Mouse (Mus musculus) liver, embryonic 16.5 days (tissue): ENCODE data around the gene Gm45753. TPM values are rescaled to one million over a fixed set of nuclear protein-coding genes. Genes with fewer than 3 reads are reported as not detected.

Experiments used
- ATAC-seq: fragments of 200-750 bp; cut with Nextera tagmentation; 2 replicates; pipeline ENCODE4 v1.8.0; 2017; ENCODE audit warnings: low read depth, mild to moderate bottlenecking, moderate number of reproducible peaks, moderate library complexity
- H3K27ac ChIP-seq: fragments of 300-500 bp; sonication (generic); 2 replicates; pipeline ENCODE4 v1.5.1; 2014; ENCODE audit warnings: mild to moderate bottlenecking, low read length
- H3K27me3 ChIP-seq: fragments of 300-500 bp; sonication (generic); 2 replicates; pipeline ENCODE4 v1.6.1; 2014; ENCODE audit warnings: low read depth, low read length, mixed read lengths; ENCODE audit not compliant: control insufficient read depth, insufficient read depth
- H3K36me3 ChIP-seq: fragments of 300-500 bp; sonication (generic); 2 replicates; pipeline ENCODE4 v1.6.1; 2014; ENCODE audit warnings: mild to moderate bottlenecking; ENCODE audit not compliant: control insufficient read depth, insufficient read depth
- H3K4me1 ChIP-seq: fragments of 300-500 bp; sonication (generic); 2 replicates; pipeline ENCODE4 v1.6.1; 2014; ENCODE audit warnings: low read depth, low read length, mixed read lengths; ENCODE audit not compliant: control insufficient read depth
- H3K4me2 ChIP-seq: fragments of 300-500 bp; sonication (generic); 2 replicates; pipeline ENCODE4 v1.6.1; 2014; ENCODE audit warnings: low read depth, low read length, mixed read lengths
- H3K4me3 ChIP-seq: fragments of 300-500 bp; sonication (generic); 2 replicates; pipeline ENCODE4 v1.5.1; 2014; ENCODE audit warnings: low read depth, mild to moderate bottlenecking, low read length
- H3K9ac ChIP-seq: fragments of 300-500 bp; sonication (generic); 2 replicates; pipeline ENCODE4 v1.6.1; 2014; ENCODE audit warnings: low read depth, low read length
- H3K9me3 ChIP-seq: fragments of 300-500 bp; sonication (generic); replicated peaks from 2 replicates; pipeline ENCODE4 v1.6.1; 2016; ENCODE audit warnings: low read length; ENCODE audit not compliant: control insufficient read depth
- WGBS: fragments of 180-500 bp; shearing (Covaris S2); extraction: QIAGEN DNeasy Blood & Tissue Kit; methylation state at CpG from one replicate; pipeline ENCODE4 v1.1.7; 2014; ENCODE audit not compliant: insufficient replicate concordance; 5-methylcytosine and 5-hydroxymethylcytosine counted together
- polyA plus RNA-seq: library from polyadenylated mRNA; unstranded; fragments of >200 nt; fragmentation: Nextera tagmentation; extraction: Ambion mirVana; gene quantifications from 2 replicates; pipeline ENCODE4 v1.2.1, GENCODE M21; 2015

Gene Gm45753
- 21.6 and 26.5 TPM in 2 replicates for polyA plus RNA-seq

DNA sequence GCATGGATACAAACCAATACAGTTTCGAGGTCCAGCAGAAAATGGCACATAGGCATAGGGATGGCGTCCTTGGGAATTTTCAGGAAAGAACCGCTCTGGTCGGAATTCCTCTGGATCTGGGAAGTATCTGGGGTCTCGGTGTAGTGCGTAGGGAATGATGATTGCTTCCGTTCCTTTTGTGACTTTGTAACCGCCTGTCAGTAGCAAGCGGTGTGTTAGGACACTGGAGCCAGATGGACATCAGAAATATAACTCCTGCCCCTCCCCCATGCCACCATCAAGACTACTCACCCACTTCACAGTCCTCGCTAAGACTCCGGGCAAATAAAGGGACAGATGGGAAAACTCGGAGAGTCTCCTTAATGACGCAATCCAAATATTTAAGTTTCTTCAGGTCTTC, at the start of gene Gm45753:
TSS of gene Gm45753 (minus strand) at position 101 of the 400 bp plus-strand sequence.
- H3K36me3 ChIP-seq, result no peaks in the 10 kb centered on the region
- no peak within 1 kb of the TSS for H3K27ac ChIP-seq
- H3K4me2 ChIP-seq, result no peak within 1 kb of the TSS
- no peaks in the 10 kb centered on the region for H3K9me3 ChIP-seq
- no peaks in the 10 kb centered on the region for H3K27me3 ChIP-seq
- no peak within 1 kb of the TSS for H3K4me3 ChIP-seq
- no peak within 1 kb of the TSS for H3K9ac ChIP-seq
- no peak for ATAC-seq
- no peaks in the 10 kb centered on the region for H3K4me1 ChIP-seq
- WGBS, result 74% methylated on average over 13 of the region's 13 CpGs

DNA sequence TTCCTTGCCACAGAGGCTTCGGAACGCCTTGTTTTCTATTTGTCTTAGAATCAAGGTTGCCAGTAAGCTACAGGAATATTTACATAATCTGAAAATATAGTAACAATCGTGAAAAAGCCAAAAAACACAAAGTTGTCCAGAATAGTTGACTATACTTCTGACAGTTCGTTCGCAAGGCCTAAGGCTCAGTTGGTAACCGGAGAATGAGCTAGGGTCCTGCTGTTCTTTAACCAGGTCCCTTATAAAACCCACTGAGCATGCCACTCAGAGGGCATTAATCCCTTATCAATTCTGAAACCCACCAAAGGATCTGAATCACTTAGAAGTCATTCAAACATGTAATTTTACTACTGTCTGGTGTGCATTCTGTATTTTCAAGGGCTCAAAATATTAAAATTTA, 47.5 kb upstream of the Gm45753 start:
- Histone ChIP-seq H3K4me2 (no peak overlapping the region), H3K27me3 (no peaks in the 10 kb centered on the region), H3K9ac (no peak overlapping the region), H3K4me3 (no peak overlapping the region), H3K9me3 (no peaks in the 10 kb centered on the region), H3K4me1 (no peaks in the 10 kb centered on the region), H3K36me3 (no peaks in the 10 kb centered on the region; the same call in 1 of the 2 replicates), H3K27ac (no peak overlapping the region)
- ATAC-seq, result no peak
- 69% methylated on average over 6 of the region's 6 CpGs for WGBS

DNA sequence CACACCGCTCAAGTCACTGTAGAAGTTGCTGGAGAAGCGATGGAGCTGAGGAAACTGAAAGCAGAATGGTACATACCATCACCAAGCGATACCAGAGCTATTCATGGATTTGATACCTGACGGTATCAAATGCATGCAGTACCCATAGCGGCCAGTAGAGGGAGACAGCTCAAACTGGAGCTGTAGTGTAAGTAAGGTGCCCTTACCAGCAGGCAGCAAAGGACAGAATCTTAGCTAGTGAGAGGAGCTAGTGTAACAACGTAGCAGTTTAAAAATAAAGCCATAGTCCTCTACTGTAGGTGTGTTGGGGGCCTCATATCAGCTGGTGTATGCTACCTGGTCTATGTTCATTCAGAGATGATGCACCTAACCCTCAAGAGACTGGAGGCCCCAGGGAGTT, 36.8 kb upstream of the Gm45753 start:
- ATAC-seq, result no peak
- Histone ChIP-seq H3K4me1 (no peaks in the 10 kb centered on the region; the same call in 1 of the 2 replicates), H3K4me3 (no peak overlapping the region), H3K9me3 (no peaks in the 10 kb centered on the region), H3K36me3 (no peaks in the 10 kb centered on the region), H3K27ac (no peak overlapping the region), H3K9ac (no peak overlapping the region), H3K27me3 (no peaks in the 10 kb centered on the region), H3K4me2 (no peak overlapping the region)
- 14% methylated on average over 6 of the region's 6 CpGs for WGBS

DNA sequence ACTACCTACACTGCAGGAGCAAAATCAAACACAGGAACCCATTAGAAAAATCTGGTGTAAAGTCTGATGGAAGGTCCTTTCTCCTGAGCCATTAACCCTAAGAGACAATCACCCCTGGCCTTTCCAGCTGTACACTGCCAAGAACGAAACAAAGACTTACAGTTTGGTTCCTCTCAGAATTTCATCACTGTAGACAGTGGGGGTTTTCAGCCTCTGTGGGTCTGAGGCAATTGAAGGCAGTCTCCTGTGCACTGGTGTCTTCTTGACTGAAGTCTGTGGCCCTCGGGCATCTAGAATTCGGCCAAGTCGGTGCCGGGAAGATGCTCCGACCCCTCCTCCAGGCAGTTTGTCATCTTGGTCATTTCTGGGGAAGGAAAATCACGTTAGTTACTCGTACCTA, 36.0 kb upstream of the Gm45753 start:
- Histone ChIP-seq H3K27ac (no peak overlapping the region), H3K9ac (no peak overlapping the region), H3K9me3 (no peaks in the 10 kb centered on the region), H3K4me2 (no peak overlapping the region), H3K27me3 (no peaks in the 10 kb centered on the region), H3K4me3 (no peak overlapping the region), H3K4me1 (no peaks in the 10 kb centered on the region; the same call in 1 of the 2 replicates), H3K36me3 (no peaks in the 10 kb centered on the region)
- 63% methylated on average over 8 of the region's 8 CpGs for WGBS
- no peak for ATAC-seq

DNA sequence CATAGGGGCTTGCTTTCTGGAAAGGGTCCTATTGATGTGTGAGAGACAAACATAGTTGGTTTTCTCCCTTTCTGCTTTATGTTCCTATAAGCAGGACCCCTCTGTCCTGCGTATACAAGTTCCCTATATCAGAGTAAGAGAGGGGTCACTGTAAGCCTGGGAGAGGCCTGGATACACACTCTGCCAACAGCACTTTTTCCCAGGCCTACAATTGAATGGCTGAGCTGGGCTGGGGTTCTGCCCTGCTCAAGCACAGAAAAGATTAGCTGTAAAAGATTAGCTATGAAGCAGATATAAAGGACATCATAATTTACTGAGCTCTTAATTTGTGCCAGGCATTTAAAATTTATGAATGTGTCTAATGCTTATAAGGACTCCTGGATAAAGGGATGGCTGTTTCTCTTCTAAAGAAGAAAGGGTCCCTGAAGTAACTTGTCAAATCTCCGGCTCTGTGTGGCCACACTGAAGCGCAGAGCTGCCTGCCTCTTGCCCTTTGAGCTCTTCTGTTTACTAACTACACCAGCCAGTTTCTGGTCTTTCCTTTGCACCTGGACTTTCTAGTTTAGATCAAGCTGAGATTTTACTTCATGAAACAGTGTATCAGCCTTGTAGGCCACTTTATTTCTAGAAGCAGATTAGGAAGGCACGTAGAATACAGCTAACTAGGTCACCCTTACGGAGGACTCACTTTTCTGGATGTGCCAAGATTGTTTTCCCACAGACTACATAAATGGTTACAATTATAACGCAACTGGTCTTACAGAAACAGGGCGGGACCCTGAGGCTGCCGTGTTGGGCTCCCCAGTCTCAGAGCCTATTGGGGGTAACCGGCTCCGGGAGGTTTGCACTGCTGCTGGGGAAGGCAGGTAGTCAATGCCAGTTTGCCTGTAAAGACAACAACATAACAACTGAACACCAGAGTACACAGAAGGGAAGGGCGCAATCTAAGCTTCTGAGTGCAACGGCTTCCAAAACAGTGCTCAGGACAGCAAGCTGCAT, 33.7 kb upstream of the Gm45753 start:
- H3K9me3 ChIP-seq, result no peaks in the 10 kb centered on the region
- H3K4me1 ChIP-seq, result no peaks in the 10 kb centered on the region; the same call in 1 of the 2 replicates
- no peaks in the 10 kb centered on the region for H3K27me3 ChIP-seq
- ATAC-seq, result peak; percentile 79
- peak overlapping the region; percentile 75 for H3K27ac ChIP-seq
- WGBS, result 63% methylated on average over 12 of the region's 12 CpGs
- H3K9ac ChIP-seq, result no peak overlapping the region
- no peaks in the 10 kb centered on the region for H3K36me3 ChIP-seq
- no peak overlapping the region for H3K4me3 ChIP-seq
- H3K4me2 ChIP-seq, result no peak overlapping the region

DNA sequence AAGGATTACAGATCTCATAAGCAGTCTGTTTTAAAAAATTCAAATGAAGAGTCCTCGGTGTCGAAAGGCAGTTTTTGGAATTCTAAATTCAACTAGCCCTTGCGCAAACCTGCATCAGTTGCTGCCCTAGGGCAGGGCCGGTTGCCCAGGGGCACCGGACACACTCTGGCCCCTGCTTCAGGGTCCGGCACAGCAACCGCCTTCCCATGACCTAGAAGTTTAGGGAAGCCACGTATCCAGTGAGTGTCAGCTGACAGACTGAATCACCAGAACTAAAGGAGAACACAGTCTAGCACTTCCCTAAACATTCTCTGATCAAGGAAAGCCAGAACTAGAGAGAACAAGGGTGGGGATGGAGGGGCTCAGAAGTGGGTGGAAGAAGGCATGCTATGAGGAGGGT, 25.2 kb upstream of the Gm45753 start:
- no peaks in the 10 kb centered on the region for H3K36me3 ChIP-seq
- ATAC-seq, result peak; percentile 65
- H3K4me3 ChIP-seq, result peak overlapping the region; percentile 64
- no peaks in the 10 kb centered on the region; the same call in none of the 2 replicates for H3K4me1 ChIP-seq
- WGBS, result 2% methylated on average over 8 of the region's 8 CpGs
- no peaks in the 10 kb centered on the region for H3K9me3 ChIP-seq
- peak overlapping the region; percentile 64 for H3K27ac ChIP-seq
- H3K4me2 ChIP-seq, result peak overlapping the region; percentile 65
- H3K27me3 ChIP-seq, result no peaks in the 10 kb centered on the region
- H3K9ac ChIP-seq, result 0 out of 2 replicates have a peak overlapping the region, but pooled peaks have one; percentile 20

DNA sequence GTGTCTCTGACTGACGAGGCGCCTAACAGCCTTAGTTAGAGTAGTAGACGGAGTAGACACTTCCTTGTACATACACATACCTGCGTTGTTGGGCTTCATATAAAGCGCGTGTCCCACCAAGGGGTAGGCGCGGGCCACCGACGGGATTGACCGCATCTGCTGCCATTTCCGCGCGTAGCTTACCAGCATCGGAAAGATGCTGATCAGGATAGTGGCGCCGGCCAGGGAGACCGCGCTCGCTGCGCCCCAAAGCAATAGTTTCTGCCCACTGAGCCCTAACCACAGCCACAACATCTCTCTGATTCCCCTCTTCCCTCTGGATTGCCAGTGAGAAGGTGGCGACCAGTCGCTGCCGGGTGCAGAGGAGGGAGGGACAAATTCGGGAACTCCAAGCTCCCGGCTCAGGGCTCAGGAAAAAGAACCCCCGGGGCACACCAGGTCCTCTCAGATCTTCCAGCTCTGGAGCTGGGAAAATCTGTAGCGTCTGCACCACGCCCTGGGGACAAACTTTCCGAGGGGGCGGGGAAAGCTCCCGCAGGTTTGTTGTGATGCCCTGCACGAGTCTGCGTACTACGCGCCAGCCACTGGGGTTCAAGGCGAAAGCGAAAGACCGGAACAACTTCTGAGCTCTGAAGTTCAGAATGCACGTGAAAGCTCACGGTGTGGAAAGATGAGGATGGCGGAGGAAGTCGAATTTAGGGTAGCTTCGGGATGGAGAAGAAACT, 24.6 kb upstream of the Gm45753 start, which contains the start of gene Cyp4v3:
TSS of gene Cyp4v3 (minus strand) at position 532 of the 725 bp plus-strand sequence.
- Histone ChIP-seq H3K4me1 (no peaks in the 10 kb centered on the region; the same call in none of the 2 replicates), H3K36me3 (no peaks in the 10 kb centered on the region), H3K27me3 (no peaks in the 10 kb centered on the region), H3K9me3 (no peaks in the 10 kb centered on the region), H3K9ac (peak within 1 kb of the TSS; percentile 61), H3K27ac (peak within 1 kb of the TSS; percentile 64), H3K4me2 (peak within 1 kb of the TSS; percentile 65), H3K4me3 (peak within 1 kb of the TSS; percentile 64)
- WGBS, result 2% methylated on average over 44 of the region's 44 CpGs
- peak; percentile 83 for ATAC-seq

DNA sequence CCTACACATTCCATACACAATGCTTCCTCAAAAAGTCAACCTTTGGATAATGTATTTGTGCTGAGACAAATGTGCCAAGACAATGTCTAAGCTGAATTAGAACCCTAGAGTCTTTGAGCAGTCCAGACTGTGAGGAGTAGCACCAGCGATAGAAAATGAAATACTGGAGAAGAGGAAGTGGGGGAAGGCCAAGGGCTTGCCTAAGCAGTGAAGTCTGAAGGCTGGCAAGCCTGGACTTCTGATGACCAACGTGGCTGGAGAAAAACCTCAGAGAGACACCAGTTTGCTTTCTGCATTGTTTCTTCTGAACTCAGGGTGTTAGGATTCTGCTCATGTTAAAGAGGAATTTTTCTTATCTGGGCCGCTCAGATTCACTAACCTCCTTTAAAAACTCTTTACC, 22.6 kb upstream of the Gm45753 start:
- no peak overlapping the region for H3K9ac ChIP-seq
- no peak for ATAC-seq
- no peak overlapping the region for H3K27ac ChIP-seq
- H3K4me3 ChIP-seq, result no peak overlapping the region
- no peaks in the 10 kb centered on the region; the same call in none of the 2 replicates for H3K4me1 ChIP-seq
- H3K36me3 ChIP-seq, result no peaks in the 10 kb centered on the region
- H3K27me3 ChIP-seq, result no peaks in the 10 kb centered on the region
- no peaks in the 10 kb centered on the region for H3K9me3 ChIP-seq
- 38% methylated on average over 3 of the region's 3 CpGs for whole genome bisulfite sequencing
- no peak overlapping the region for H3K4me2 ChIP-seq
